ENCODE assay signal across 20 mouse cellular contexts in genomic region chr7:30409789-30410188, GRCm38 (mm10). TPM values are rescaled to one million over a fixed set of nuclear protein-coding genes. Genes with fewer than 3 reads are reported as not detected.
"Had no signal": no experiment of that assay in that cellular context is flagged by ENCODE, and none has a peak within 500 bp of the region (broad histone marks: within the 10 kb centered on the region; RNA-seq: fewer than 3 reads in every experiment).

No protein-coding gene starts in this region.

- ATAC-seq: intestine, postnatal 0 days; midbrain, embryonic 13.5 days; midbrain, embryonic 16.5 days had no signal

- H3K27ac ChIP-seq: kidney, postnatal 0 days; left cerebral cortex, adult 2 months; liver, embryonic 14.5 days; lung, embryonic 15.5 days; midbrain, embryonic 10.5 days; midbrain, embryonic 13.5 days; stomach, embryonic 15.5 days had no signal

- H3K4me1 ChIP-seq: lung, embryonic 15.5 days; midbrain, embryonic 10.5 days; midbrain, embryonic 13.5 days; stomach, embryonic 15.5 days had no signal

- H3K4me3 ChIP-seq: left cerebral cortex, adult 2 months; lung, embryonic 15.5 days; megakaryocyte, embryonic 14.5 days; midbrain, embryonic 10.5 days; midbrain, embryonic 13.5 days; myocyte; stomach, embryonic 15.5 days had no signal

- DNase-seq: kidney, adult 2 months; layer of hippocampus, postnatal 36 days; lung, adult 18-20 months; lung, postnatal 10 days; lung, postnatal 36 days had no signal

- H3K9me3 ChIP-seq: lung, embryonic 15.5 days; midbrain, embryonic 10.5 days; midbrain, embryonic 13.5 days; stomach, embryonic 15.5 days had no signal

- H3K27me3 ChIP-seq: lung, embryonic 15.5 days; megakaryocyte, embryonic 14.5 days; midbrain, embryonic 13.5 days; stomach, embryonic 15.5 days had no signal

- H3K36me3 ChIP-seq: lung, embryonic 15.5 days; midbrain, embryonic 10.5 days; midbrain, embryonic 13.5 days; stomach, embryonic 15.5 days had no signal

- H3K4me2 ChIP-seq: liver, embryonic 11.5 days; lung, embryonic 15.5 days; midbrain, embryonic 13.5 days; stomach, embryonic 15.5 days had no signal

- H3K9ac ChIP-seq: liver, embryonic 14.5 days; lung, embryonic 15.5 days; midbrain, embryonic 13.5 days; stomach, embryonic 15.5 days had no signal

RNA-seq across cellular contexts. Expression of gene Tyrobp, which starts 3.8 kb away (rescaled TPM):
- polyA plus RNA-seq: myocyte had no signal

RNA-seq across cellular contexts. Expression of gene Hcst, which starts 9.9 kb away (rescaled TPM):
- total RNA-seq: layer of hippocampus, postnatal 36 days had no signal
- polyA plus RNA-seq: midbrain, embryonic 10.5 days; midbrain, embryonic 13.5 days; midbrain, embryonic 16.5 days; myocyte; neural tube, embryonic 11.5 days; neural tube, embryonic 14.5 days had no signal

RNA-seq across cellular contexts. Expression of gene Aplp1, which starts 35.5 kb away (rescaled TPM):
- total RNA-seq: monocyte, adult 5-6 weeks had no signal

RNA-seq across cellular contexts. Expression of gene Lrfn3, which starts 47.2 kb away (rescaled TPM):
- total RNA-seq: monocyte, adult 5-6 weeks had no signal
